Mouse (Mus musculus) mesoderm, embryonic 11.5 days (tissue): ENCODE data around the gene Vezf1.

Experiments used
- DNase-seq: peaks from one replicate; pipeline ENCODE4 v3.0.0-alpha.2; 2012; ENCODE audit warnings: low read depth, low spot score

Gene Vezf1

GRCm38 (mm10) chr11:88123731-88124130 is 55.7 kb downstream of the Vezf1 start:
- no peak for DNase-seq

GRCm38 (mm10) chr11:88125483-88125882 is 57.4 kb downstream of the Vezf1 start:
- DNase-seq = no peak

DNA sequence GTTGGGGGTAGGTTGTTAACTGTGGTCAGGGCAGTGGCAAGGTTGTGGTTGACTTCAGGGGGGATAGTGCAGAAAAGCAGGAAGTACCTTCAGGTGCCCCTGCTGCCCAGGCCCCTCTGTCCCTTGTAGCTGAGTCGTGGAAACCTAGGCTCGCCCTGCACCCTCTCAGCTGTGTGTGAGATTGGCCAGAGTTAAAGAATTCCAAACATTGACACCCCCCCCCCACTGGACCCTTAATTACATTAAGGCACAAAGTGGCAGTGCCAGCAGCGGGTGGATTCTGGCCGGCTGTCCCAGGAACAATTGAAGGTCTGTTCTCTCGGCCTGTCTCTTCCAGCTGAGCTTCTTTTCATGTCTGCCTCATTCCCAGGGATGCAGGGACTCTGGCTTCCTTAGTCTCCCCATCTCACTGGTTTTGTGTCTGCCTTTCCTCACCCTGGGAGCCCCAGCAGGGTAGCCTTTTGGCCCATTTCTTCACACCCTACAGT is 58.3 kb downstream of the Vezf1 start:
- DNase-seq = peak; percentile 51

- DNase-seq = no peak
These were observed 60.4 kb downstream of the Vezf1 start for GRCm38 (mm10) chr11:88128461-88128860.

DNA sequence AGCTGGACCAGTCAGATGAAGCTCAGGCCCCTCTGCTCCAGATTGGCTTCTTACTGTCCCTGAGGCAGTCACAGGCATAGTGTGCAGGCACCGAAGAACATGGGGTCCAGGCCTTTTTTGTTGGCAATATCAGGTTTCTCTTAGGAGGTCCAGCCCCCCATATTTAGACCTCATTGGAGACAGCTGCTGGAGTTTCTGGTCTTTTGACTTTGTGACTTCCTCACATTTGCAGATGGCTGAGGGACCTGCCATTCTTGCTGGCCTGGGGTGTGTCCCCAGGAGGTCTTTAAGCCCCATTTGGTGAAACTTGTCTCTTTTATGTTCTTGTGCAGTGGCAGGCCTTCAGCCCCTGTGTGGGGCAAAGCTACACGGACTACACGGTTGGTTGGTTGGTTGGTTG is 61.2 kb downstream of the Vezf1 start:
- no peak for DNase-seq

GRCm38 (mm10) chr11:88129935-88130334 is 61.9 kb downstream of the Vezf1 start:
- no peak for DNase-seq

DNA sequence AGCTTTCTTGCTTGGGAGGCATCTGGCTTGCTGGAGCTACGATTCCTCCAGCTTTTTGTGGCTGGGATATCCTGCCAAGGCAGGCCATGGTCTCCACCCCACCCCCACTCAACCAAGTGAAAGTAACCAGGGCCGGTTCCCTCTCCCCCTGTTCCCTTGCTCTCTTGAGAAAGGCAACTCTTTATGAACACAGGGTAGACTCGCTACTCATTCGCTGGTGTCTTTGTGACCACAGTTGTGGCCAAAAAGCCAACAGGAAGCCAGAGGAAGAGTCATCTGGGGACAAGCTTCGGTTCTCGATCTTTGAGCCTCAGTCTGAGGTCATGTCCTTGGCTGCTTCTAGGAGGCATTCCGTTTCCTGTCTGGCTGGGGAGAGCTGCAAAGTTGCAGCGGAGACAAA is 63.8 kb downstream of the Vezf1 start:
- DNase-seq = no peak
